In the genomic region with DNA sequence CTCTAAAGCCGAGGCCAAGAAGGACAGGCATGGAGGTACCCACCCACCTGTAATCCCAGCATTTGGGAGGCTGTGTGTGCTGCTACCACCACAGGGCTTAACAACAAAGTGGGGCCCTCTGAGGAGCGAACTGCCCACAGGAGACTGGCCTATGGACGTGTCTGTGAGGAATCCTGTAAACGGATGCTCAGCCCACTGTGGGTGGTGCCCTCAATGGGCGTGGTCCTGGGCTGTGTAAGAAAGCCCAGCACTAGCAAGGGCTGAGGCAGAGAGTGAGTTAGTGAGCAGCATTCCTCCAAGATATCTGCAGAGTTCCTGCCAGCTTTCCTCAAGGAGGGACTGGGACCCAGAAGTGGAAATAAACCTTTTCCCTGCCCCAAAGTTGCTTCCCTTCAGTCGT, we compare ENCODE assay signal across 8 mouse cellular contexts.
DNase-seq lines count a peak whose midpoint lies in the region; ATAC-seq lines count a peak whose summit lies in the region.

No protein-coding gene starts in this region.

- no peak overlapping the region; the same call in 1 of the 2 replicates for H3K9ac ChIP-seq in liver, embryonic 13.5 days

- H3K9me3 ChIP-seq in liver, embryonic 13.5 days (replicated peaks), result no peaks in the 10 kb centered on the region

- ATAC-seq in liver, embryonic 13.5 days (ENCODE audit: low read depth), result peak; percentile 88

- no peak overlapping the region for H3K4me3 ChIP-seq in brown adipose tissue, adult 24 weeks (ENCODE audit: insufficient read depth, low read depth, low read length)
- H3K4me3 ChIP-seq in liver, embryonic 13.5 days (replicated peaks), result no peak overlapping the region

- 25% methylated on average over 6 of the region's 6 CpGs for whole genome bisulfite sequencing in liver, embryonic 13.5 days (ENCODE audit: insufficient replicate concordance)

- peaks cover 2% of the 10 kb centered on the region; the same call in 1 of the 2 replicates for H3K4me1 ChIP-seq in brown adipose tissue, adult 24 weeks (ENCODE audit: control insufficient read depth, insufficient read depth, insufficient read length, low read length)
- peaks cover 24% of the 10 kb centered on the region for H3K4me1 ChIP-seq in liver, embryonic 13.5 days (replicated peaks)

- DNase-seq in ES-CJ7 (ENCODE audit: low read depth, low spot score), result peak; percentile 44
- peak; percentile 45 for DNase-seq in heart, postnatal 4 days
- DNase-seq in liver, embryonic 13.5 days, result peak; percentile 61
- DNase-seq in layer of hippocampus, postnatal 25 days (ENCODE audit: extremely low spot score in 1 of 2, low spot score in 1 of 2), result no peak
- no peak for DNase-seq in urinary bladder, postnatal 14 days (ENCODE audit: low spot score)
- DNase-seq in urinary bladder, adult 2 months (ENCODE audit: low spot score), result no peak
- DNase-seq in thymus, postnatal 14 days, result no peak

- peak overlapping the region; percentile 54 for H3K4me2 ChIP-seq in liver, embryonic 13.5 days

- H3K36me3 ChIP-seq in liver, embryonic 13.5 days, result peaks cover 24% of the 10 kb centered on the region

- 0 out of 2 replicates have a peak overlapping the region, but pooled peaks have one; percentile 15 for H3K27ac ChIP-seq in brown adipose tissue, adult 24 weeks (replicated peaks; ENCODE audit: low read depth, low read length)
- peak overlapping the region; percentile 82 for H3K27ac ChIP-seq in liver, embryonic 13.5 days

- no peaks in the 10 kb centered on the region for H3K27me3 ChIP-seq in liver, embryonic 13.5 days

Comparison
In these comparisons a context has a peak if more than half of its experiments do, and no peak if none do; other contexts are left out.
1. DNase-seq: peak in ES-CJ7 (single experiment), heart, postnatal 4 days (single experiment) and liver, embryonic 13.5 days (single experiment); none in layer of hippocampus, postnatal 25 days (0 of 2), urinary bladder, postnatal 14 days (single experiment), urinary bladder, adult 2 months (single experiment) and thymus, postnatal 14 days (single experiment).